Mouse (Mus musculus) urinary bladder, adult 18-20 months (tissue): ENCODE measurements around the gene Bpnt1.
A peak's percentile ranks its signal among the peaks of the same experiment; 100 is the strongest.
"Not testable (repeated sequence)": the region's sequence is repeated elsewhere in the genome, so short reads cannot be mapped to it uniquely, and the experiment has no call there.

ENCODE experiments used
- DNase-seq, 2 experiments: peaks; one replicate each; pipeline ENCODE4 v3.0.0; 2022; ENCODE audit warnings: low spot score in 2 of 2, mixed read lengths in 2 of 2

The Bpnt1 gene

DNA sequence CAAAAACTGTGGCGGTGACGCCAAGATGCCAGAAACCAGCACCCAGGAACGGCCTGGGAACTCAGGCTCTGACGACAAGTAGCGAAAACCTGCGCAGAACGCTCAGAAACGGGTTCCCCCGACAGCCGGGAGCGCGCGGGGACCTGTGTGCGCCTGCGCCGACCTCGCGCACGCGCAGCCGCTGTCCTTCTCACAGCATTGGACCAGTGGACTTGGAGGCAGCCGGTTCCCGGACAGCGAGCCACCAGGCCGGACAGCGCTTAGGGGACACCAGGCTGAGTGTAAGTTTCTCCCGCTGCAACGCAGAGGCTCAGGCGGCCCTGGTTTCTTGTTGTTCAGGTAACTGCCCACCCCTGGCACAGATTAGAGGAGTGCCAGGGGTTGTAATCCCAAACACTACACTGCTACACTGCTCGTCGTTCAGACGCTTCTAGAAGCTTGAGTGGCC lies at the start of gene Bpnt1:
TSS of gene Bpnt1 (plus strand) at position 167 of the 448 bp plus-strand sequence.
- peak; percentile 72 to 81 for DNase-seq

DNA sequence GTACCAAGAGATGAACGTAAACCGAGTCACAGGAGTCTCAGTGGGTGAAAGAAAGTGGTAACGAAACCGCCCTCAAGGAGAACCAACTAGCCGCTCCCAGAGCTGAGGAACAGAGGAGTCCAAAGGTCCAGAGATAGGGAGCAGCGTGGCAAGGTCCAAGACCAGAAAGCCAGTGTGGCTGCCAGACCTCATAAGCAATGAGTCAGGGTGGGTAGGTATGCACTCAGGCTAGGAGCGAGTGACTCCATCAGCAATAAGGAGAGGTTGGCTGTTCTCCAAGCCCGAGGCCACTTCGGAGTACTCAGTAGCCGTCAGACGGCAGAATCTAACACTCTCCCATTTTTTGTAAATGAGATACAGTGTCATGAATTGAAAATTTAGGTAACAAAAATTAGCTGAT lies 49.1 kb upstream of the Bpnt1 start:
- DNase-seq, result no peak

DNA sequence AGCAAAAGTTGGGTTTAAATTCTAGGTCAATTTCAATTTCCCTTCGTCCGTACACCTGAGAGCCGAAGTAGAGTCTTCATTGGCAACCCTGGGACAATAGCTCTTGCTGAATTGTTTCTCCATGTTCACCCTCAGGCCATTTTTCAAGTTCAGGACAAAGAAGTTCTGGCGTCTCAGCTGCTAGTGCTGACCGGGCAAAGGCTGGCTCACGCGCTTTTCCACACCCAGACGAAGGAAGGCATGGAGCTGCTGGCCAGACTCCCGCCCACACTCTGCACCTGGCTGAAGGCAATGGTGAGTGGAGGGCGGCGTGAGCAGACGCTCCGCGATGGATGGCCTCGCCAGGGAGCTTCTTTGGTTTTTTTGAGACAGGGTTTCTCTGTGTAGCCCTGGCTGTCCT lies 48.7 kb upstream of the Bpnt1 start:
- no peak for DNase-seq

DNA sequence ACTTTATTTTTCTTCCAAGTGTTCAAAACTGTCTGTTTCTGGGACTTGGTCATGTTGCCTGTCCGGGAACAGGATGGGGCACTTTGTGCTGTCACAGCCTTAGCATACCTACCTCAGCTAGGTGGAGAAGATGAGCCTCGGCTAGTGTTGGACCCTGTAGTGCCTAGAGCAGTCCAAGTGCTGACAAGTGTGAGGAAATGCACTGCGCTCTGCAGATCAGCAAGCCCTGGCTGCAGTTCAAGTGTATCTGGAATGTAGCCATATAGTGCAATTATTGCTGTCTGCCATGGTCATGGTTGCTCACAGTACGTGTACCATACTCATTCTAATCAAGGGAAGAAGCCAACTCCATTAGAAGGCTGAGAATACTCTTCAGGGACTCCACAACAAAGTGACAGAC lies 47.2 kb upstream of the Bpnt1 start:
- no peak for DNase-seq

DNA sequence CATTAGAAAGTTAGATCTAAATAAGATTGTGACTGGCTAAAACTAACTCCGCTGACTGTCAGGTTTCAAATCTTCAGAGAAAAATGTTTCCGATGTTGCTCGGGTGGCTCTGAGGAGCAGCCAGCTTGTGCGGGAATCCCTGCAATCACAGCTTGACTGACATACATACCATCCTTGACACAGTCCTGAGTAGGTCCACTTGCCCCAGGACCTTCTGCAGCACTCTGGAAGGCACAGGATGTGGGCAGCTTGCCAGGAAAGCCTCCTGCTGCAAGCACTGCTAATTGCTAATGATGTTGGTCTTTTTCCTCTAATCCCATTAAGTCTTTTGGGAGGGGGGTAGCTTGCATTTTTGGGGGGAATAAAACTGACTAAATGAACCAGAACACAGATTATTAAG lies 46.8 kb upstream of the Bpnt1 start:
- DNase-seq, result no peak

DNA sequence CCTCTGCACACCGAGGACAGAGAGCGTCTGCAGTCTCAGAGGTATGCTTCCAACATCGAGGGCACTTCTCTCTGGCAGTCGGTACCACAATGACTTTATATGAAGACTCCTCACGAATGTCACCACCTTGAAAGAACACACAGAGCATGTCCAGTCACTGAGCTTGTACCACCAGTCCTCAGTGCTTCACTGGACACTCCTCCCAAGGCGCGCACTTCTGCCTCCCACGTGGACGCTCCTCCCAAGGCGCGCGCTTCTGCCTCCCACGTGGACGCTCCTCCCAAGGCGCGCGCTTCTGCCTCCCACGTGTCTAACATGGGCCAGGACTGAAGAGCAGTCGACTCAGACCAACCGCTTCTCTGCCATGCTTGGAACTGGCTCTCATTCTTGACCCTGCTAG lies 44.9 kb upstream of the Bpnt1 start:
- DNase-seq, result no peak

DNA sequence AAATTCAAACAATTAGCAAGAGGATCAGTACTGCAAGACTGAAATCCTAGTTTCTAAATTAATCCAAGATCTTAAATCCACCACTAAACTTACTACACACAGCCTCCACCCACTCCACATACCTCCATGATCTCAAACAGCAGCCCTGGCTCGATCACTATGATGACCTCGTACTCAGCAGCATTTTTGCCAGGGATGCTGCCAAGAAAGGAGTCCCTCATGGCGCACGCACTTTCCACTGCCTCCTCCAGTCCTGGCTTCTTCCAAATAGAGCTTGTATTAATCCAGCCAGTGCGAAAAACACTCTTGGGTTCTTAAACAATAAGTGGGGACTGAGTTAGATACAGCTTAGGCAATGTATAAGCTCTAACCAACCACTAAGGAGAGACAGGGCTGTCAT lies 42.7 kb upstream of the Bpnt1 start:
- DNase-seq, result peak in 1 of 2 experiments; percentile 17

DNA sequence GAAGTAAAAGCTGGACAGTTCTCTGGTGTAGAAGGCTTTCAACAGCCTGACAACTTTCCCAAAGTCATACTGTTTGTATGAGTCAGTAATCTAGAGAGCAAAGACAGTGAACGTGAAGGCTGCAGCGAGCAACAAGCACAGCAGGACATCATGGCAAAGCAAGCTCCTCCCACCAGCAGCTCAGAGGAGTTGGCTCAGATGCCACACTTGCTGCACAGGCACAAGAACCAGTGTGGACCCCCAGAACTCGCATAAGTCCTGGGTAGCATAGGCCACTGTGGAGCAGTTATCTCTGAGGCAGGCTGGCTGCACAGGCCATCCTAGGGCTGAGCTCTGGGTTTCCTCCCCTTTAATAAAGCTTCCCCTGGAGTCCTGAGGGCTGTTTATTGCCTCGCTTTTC lies 40.6 kb upstream of the Bpnt1 start:
- no peak for DNase-seq

GRCm38 (mm10) chr1:185292646-185293360 lies 39.1 kb upstream of the Bpnt1 start:
- no peak for DNase-seq

DNA sequence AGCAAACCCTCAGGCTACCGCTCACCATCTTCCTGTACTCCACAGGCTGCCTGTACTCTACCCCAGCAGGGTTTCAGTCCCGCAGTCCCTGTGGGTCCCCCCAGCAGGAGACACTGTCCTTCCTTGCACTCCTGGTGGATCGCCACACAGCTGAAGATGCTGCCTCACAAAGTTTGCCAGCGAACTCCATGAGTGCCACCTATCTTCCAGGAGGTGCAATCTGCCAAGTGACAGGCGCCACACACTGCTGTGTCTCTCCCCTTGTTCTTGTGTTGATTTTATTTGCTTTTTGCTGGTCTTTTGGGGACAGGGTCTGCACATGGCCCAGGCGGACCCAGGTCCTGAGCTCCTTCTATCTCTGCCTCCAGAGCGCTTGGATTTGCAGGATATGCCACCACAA lies 35.1 kb upstream of the Bpnt1 start:
- no peak for DNase-seq

- no peak for DNase-seq
These were observed 33.5 kb upstream of the Bpnt1 start for GRCm38 (mm10) chr1:185298496-185298895.

- no peak for DNase-seq
These were observed 29.1 kb upstream of the Bpnt1 start for GRCm38 (mm10) chr1:185302816-185303215.

DNA sequence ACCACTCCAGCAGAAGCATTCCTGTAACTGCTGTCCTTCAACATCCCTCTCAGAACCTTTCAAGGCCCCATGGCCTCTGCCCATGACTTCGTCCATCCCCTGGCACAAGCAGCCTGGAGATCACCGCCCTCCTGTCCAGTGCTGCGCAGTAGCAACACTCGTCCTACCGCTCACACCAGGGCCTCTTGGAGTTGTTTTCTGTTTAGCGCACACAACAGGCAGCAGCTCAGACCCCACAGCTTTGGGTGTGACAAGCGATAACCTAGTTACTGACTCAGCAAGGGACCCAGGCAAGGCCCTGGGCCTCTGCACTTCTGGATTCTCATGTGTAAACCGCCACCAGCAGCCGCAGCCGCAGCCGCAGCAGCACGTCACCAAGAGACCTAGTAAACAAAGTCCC lies 25.1 kb upstream of the Bpnt1 start:
- no peak for DNase-seq

DNA sequence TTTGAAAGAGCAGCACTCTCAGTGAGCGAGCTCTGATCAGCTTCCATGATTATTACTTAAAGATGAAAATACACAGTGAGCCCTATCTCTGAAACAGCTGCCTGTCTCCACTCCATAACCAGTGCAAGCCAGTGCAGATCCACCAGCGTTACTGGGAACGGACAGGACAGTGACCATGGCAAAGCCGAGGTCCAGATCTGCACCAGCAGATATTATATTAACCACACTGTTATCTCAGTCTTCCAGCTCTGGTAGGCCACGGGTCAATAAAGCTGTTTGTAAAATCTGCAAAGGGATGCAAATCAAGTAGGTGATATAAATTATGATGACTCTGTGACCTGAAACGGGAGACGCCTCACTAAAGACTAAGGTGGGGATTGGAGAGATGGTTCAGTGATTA lies 24.3 kb upstream of the Bpnt1 start:
- DNase-seq, result no peak

- DNase-seq, result no peak
These were observed 23.6 kb upstream of the Bpnt1 start for GRCm38 (mm10) chr1:185308334-185308733.

- no peak for DNase-seq
These were observed 23.0 kb upstream of the Bpnt1 start for GRCm38 (mm10) chr1:185308908-185309307.

DNA sequence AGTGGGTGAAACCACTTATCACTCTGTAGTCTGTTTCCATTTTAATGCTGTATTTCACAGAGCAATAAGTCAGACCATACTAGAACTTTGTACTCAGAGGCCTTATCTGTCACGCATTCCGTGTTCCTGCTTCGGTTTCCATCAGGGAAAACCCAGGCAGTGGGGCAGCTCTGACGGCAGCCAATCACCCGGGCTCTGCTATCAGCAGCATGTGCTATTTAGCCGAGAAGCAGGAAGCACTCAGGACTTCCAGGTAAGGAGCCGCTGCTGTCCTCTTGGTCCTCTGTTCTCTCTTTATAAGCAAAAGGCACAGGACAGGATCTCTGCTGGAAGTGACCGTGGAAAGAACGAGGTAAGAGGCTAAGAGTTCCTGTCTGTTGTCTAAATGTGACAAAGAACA lies 20.0 kb upstream of the Bpnt1 start:
- no peak for DNase-seq

- DNase-seq, result no peak
These were observed 17.4 kb upstream of the Bpnt1 start for GRCm38 (mm10) chr1:185314546-185314945.

DNA sequence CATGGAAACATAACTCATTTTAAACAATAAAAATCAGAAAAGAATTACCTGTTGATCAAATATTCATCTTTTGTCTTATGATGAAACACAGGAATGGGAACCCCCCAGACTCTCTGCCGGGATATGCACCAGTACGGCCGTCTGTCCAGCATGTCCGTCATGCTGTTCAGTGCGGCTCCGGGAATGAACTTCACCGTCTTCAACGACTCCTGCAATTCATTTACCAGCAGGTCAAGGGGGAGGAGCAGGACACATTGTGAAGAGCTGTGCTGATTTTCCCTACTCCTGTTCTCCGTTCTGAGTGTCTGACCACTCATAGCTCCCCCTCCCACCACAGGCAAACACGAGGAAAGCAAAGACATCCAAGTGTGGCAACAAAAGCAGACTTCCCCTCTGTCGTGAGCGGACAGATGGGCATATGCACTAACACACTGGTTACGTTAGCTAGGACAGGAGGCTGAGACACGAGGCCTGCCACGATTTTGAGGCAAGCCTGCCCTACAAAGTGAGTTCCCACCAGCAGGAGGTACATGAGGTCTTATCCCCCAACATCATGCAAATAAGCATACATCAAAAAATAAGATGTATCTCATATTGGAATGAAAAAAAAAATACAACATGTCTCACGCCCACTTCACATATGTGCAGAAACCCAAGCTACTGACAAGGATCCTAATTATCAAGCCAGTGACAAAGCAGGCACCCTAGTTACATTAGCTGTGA lies 15.9 kb upstream of the Bpnt1 start:
- no peak for DNase-seq

DNA sequence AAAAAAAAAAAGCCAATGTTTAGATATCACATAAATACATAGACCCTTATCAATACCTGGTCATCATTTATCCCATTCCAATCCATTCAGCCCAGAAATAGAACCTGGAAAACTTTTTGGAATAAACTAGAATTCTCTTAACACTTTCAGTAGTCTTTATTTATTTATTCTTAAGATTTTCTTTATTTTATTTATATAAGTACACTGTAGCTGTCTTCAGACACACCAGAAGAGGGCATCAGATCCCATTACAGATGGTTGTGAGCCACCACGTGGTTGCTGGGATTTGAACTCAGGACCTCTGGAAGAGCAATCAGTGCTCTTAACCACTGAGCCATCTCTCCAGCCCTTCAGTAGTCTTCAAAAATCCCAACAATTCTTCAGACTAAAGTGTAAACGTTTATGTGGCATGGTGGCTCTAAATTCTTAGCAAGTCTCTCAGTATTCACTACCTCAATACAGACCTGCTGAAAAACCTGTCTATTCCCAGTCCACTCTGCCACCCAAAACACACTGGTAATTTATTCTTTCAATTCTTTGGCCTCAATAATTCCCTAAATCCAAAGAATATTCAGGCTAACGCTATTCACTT lies 4.1 kb upstream of the Bpnt1 start:
- DNase-seq, result not testable (repeated sequence)

GRCm38 (mm10) chr1:185328721-185329610 lies 3.0 kb upstream of the Bpnt1 start, which contains the start of gene Iars2:
TSS of gene Iars2 (minus strand) at chr1:185329396.
- DNase-seq, result peak; percentile 85 to 99

GRCm38 (mm10) chr1:185329851-185330250 lies 2.1 kb upstream of the Bpnt1 start:
- no peak for DNase-seq
